Mouse (Mus musculus) thymus, postnatal 36 days (tissue): ENCODE measurements around the gene Prorsd1.
"Not testable (repeated sequence)": the region's sequence is repeated elsewhere in the genome, so short reads cannot be mapped to it uniquely, and the experiment has no call there.

Experiments
- DNase-seq, 2 experiments: peaks; one replicate each; pipeline ENCODE4 v3.0.0; 2022; ENCODE audit warnings: mixed read lengths in 2 of 2

Prorsd1 gene

GRCm38 (mm10) chr11:29514682-29515412 is at the start of gene Prorsd1:
Prorsd1 (minus strand) TSS chr11:29515033.
- DNase-seq: peak; percentile 91 to 93

GRCm38 (mm10) chr11:29563406-29563805 is 48.6 kb upstream of the Prorsd1 start:
- no peak for DNase-seq

DNA sequence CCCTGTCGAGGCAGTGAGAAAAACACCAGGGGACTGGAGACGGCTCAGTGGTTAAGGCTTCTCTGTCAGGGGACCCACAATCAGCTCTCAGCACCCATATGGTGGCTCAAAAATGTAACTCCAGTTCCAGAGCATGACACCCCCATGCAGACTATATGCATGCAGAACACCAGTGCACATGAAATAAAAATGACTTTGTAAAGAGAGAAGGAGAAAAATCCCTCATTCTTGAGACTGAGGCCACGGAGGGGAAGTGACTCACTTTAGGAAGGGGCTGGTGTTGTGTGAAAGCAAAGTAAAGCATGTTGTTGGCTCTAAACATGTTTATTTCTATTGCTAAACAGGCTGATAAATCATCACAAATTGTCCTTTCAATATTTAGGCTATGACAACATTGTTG is 46.2 kb upstream of the Prorsd1 start:
- no peak for DNase-seq

DNA sequence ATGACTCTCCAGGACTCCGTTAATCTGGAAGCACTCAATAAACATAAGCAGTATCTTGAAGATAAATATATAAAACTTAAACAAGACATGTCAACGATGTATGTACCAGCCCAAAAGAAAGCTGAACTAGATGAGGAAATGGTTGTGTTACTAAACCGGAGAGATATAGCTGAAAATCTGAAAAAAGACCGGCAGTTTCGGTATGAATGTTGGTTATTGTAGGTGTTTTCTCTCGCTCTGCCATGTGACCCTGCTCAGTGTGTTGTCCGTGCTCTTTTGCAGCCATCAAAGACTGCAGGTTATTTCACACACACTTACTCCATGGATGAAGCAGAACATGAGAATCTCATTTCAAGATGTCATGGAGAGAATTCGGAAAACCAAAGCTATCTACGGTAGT is 45.6 kb upstream of the Prorsd1 start:
- no peak for DNase-seq

- no peak for DNase-seq
Observed at GRCm38 (mm10) chr11:29549425-29549778, 34.6 kb upstream of the Prorsd1 start.

DNA sequence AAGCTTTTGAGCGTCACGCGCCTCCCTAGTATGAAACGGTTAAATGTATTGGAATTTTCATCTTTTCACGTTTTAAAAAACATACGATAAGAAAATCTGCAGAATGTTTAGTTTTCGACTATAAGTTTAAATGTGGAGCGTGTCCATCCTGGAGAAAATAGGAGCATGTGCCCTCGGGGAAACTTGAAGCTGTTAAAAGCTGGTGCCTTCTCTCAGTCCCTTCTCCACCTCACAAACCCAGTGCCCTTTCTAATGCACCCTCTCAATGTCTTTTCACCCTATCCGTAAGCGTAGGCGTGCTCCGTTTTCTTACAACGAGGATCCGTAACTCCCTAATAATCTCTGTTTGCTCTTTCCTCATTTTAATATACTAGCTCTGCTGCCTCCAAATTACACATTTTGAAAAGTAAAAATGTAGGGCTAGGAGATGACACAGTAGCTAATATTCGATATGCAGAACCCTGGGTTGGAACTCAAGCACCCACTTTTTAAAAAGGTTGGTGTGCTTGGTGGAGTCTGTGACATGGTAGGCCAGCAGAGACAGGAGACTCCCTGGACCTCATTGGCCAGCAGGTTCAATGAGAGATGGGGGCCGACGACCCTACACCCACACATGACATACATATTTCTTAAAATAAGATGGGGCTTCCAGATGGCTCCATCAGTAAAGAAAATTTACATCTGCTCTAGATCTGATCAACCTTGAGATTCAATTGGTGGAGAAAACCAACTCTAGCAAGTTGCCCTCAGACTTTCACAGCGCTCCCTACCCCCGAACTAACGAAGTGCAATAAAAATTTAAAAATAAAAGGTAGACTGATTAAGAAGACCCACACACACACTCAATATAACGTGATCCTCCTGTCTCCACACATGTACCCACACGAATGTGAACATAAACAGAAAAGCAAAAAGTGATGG is 33.9 kb upstream of the Prorsd1 start:
- no peak for DNase-seq

- DNase-seq: peak; percentile 92 to 95
Observed at GRCm38 (mm10) chr11:29547752-29548503, 33.1 kb upstream of the Prorsd1 start, which contains the start of the genes Clhc1 and Rps27a. Clhc1 (plus strand) TSS chr11:29547950. Rps27a (minus strand) TSS chr11:29548109.

- DNase-seq: no peak
Observed at GRCm38 (mm10) chr11:29547249-29547751, 32.5 kb upstream of the Prorsd1 start.

DNA sequence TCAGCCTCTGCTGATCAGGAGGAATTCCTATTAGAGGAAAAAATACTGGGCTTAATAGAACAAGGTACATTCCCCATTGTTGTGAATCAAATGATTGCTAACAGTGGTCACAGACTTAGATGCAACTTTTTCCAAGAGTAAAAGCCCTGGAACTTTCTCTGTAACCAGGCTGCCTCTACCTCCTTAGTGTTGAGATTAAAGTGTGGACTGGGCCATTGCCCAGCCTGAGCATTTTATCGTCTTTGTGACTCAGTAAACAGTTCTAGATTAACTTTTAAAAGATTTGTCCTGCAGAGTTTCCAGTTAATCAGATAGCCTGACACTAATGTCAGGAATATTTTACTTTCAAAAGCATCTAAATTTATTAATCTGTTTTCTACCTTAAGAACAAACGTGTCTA is 31.9 kb upstream of the Prorsd1 start:
- no peak for DNase-seq

GRCm38 (mm10) chr11:29546297-29546696 is 31.5 kb upstream of the Prorsd1 start:
- not testable (repeated sequence) for DNase-seq

DNA sequence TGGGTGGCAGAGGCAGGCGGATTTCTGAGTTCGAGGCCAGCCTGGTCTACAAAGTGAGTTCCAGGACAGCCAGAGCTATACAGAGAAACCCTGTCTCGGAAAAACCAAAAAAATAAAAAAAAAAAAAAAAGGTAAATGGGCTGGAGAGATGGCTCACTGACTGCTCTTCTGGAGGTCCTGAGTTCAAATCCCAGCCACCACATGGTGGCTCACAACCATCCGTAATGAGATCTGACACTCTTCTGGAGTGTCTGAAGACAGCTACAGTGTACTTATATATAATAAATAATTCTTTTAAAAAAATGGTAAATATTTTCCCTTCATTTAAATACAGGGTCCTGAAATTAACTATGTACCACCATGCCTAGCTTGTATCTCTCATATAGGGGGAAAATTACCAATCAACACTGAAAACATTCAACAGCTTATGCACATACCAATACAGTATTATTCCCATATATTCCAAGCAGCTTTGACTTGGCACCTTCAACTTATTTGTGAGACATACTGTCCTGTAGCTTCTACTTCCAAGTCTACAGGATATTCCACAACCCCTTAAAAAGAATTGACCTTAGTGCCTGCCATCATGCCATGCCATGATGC is 30.4 kb upstream of the Prorsd1 start:
- not testable (repeated sequence) for DNase-seq

DNA sequence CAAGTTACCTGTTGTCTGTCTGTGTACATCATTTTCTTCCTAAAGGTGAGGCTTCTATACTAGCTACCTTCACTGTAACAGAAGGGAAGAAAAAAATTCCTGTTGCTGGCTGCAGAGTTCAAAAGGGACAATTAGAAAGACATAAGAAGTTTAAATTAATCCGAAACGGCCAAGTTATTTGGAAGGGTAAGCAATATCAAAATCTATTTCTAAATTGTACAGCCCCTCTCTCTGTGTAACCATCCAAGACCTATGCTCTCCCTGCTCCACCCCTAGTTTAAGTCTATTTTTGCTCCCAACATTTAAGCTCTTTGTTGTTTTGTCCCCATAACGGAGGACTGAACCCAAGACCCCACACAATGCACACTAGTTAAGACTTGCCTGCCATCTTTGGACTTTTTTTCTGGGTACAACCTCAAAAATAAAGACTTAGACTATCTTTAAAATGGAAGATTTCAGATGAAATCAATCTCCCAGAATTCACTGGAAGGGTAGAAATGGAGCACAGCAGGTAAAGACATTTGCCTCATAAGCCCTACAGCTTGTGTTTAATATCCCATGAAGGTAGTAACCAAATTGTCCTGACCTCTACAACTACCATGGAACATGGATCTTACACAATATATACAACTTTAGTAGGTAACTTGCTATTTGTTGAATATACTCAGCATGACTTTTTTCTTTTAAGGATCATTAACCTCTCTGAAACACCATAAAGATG is 29.6 kb upstream of the Prorsd1 start:
- no peak for DNase-seq

GRCm38 (mm10) chr11:29538201-29538600 is 23.4 kb upstream of the Prorsd1 start:
- no peak for DNase-seq

DNA sequence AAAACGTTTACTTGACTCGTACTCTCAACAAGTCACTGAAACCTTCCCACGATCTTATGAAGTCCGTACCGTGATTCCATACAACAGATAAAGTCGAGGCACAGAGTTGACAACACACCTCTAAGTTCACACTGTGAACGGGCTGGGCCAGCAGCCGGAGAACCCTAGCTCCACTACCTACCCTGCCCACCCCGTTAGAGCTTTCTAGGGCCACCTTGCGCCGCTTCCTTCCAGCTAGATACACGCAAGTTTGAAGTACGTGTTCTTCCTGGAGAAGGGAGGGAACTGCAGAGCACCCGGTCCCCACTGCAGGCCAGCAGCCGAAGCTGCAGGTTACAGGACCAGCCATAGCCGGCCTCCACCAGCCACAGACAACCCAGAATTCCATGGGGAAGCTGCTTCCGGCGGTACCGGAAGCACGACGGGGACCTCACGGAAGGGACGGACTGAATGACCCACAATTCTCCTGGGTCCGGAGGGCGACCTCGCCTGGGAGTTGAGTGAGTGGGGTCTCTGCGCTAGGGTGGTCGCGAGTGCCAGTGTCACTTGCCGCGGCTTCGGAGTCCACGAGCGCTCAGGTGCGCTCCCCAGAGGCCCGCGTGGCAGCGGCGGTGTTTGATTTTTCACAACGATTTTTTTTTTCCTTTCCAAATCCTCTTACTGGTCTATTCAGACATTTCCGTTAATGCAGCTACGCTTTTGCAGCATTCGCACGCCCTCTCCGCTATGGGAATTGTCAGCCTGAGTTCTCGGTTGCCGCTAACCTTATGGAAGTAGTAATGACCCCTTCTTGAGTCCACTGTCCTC is 11.4 kb upstream of the Prorsd1 start, which contains the start of gene Mtif2:
Gene Mtif2 (plus strand): TSS at position 421 of the 807 bp plus-strand sequence.
- peak; percentile 63 to 66 for DNase-seq

GRCm38 (mm10) chr11:29514325-29514681 is 530 bp downstream of the Prorsd1 start:
- DNase-seq: no peak

- no peak for DNase-seq
Observed at GRCm38 (mm10) chr11:29512818-29513535, 1.9 kb downstream of the Prorsd1 start.

GRCm38 (mm10) chr11:29509421-29509820 is 5.4 kb downstream of the Prorsd1 start:
- DNase-seq: no peak

DNA sequence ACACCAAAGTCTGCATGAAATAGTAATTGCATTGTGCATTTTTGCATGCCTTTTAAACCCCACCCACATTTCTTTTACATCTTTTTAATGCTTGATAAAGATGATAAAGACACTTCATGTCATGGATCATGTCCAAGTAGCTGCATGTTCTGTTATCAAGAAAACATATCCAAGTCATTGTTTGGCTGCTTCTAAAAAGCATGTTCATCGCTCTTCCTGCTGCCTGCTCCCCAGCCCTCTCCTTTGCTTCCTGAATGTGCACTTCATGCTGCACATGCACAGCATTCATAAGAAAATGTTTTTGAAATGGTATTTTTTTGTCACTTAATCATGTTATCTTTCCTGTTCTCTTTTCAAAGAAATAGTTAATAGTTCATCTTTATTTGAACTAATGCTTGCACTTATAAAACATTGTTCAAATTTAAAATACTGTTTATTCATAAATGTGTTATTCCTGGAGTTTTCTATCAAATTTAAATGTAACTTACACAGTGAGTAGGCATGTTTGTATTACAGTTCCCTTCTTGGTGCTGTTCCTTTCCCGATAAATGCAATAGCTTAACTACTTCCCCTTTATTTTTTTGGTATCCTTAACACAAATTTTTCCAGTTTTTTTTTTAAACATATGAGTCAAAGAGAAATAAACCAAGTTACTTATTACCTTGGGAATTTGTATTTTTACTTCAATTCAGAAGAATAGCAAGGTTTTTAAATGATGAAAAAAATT is 9.8 kb downstream of the Prorsd1 start:
- DNase-seq: no peak
